Mouse (Mus musculus): Measurements from ENCODE around the gene Igsf3. TPM values are rescaled to one million over a fixed set of nuclear protein-coding genes. Genes with fewer than 3 reads are reported as not detected.

Igsf3 gene
- total and polyA plus RNA-seq, 3 experiments = not detected

- H3K79me2 ChIP-seq (ENCODE audit: control insufficient read depth, insufficient read depth, low read length, poor library complexity) = no peaks in the 10 kb centered on the region
Observed at GRCm38 (mm10) chr3:101386430-101387016, 9.6 kb downstream of the Igsf3 start.

DNA sequence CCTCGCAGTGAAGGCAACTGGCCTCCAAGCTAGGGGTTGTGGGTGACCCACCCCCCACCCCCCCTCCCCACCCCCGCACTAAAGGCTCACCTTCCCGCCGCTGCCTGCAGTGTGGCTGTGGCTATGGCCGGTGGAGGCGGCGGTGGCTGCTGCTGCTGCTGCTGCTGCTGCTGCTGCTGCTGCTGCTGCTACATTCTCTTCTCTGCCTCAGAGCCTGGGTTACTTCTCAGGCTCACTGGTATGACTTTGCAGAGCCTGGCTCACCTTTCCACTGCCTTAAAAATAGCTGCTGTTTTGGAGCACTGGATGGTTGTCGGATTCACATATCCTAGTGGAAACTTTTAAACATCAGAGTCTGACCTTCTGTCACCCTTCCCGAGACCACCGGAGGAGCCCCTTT lies 11.0 kb downstream of the Igsf3 start:
- no peaks in the 10 kb centered on the region for H3K4me1 ChIP-seq (ENCODE audit: control insufficient read depth in 1 of 2, insufficient read depth in 2 of 2, low read length in 2 of 2)
- no peaks in the 10 kb centered on the region for H3K27me3 ChIP-seq (ENCODE audit: control insufficient read depth in 1 of 2, insufficient read depth in 2 of 2, low read length in 2 of 2)
- TF ChIP-seq TAL1 (IDR thresholded peaks at IDR 0.05; ENCODE audit: low read length) (no peak), BHLHE40 (IDR thresholded peaks at IDR 0.05; ENCODE audit: borderline replicate concordance, low read depth, low read length) (no peak), RAD21 (IDR thresholded peaks at IDR 0.05; ENCODE audit: low read depth, low read length) (no peak), GABPA (IDR thresholded peaks at IDR 0.05; ENCODE audit: low read depth, low read length) (no peak), HCFC1 (IDR thresholded peaks at IDR 0.05; ENCODE audit: low read depth, low read length) (no peak), CHD1 (IDR thresholded peaks at IDR 0.05; ENCODE audit: low read depth, low read length) (no peak)
- no peak overlapping the region for H3K4me3 ChIP-seq (ENCODE audit: control insufficient read depth in 1 of 2, insufficient read depth in 1 of 2, low read depth in 2 of 2, low read length in 2 of 2)
- H3K9ac ChIP-seq (ENCODE audit: control insufficient read depth, low read depth, low read length, poor library complexity, severe bottlenecking) = no peak overlapping the region
- no peaks in the 10 kb centered on the region for H3K9me3 ChIP-seq (replicated peaks; ENCODE audit: insufficient read depth, low read length)
- DNase-seq (ENCODE audit: low read depth, low spot score) = no peak
- H3K36me3 ChIP-seq (ENCODE audit: control insufficient read depth in 1 of 2, insufficient read depth in 2 of 2, low read length in 2 of 2) = no peaks in the 10 kb centered on the region
- H3K27ac ChIP-seq (ENCODE audit: control insufficient read depth, low read depth, low read length) = no peak overlapping the region
- H3K79me2 ChIP-seq (ENCODE audit: control insufficient read depth, insufficient read depth, low read length, poor library complexity) = no peaks in the 10 kb centered on the region

More at GRCm38 (mm10) chr3:101386430-101387016, 9.6 kb downstream of the Igsf3 start:
- H3K9me3 ChIP-seq (replicated peaks; ENCODE audit: insufficient read depth, low read length) = no peaks in the 10 kb centered on the region
- no peak overlapping the region for H3K27ac ChIP-seq (ENCODE audit: control insufficient read depth, low read depth, low read length)
- no peaks in the 10 kb centered on the region for H3K27me3 ChIP-seq (ENCODE audit: control insufficient read depth in 1 of 2, insufficient read depth in 2 of 2, low read length in 2 of 2)
- H3K36me3 ChIP-seq (ENCODE audit: control insufficient read depth in 1 of 2, insufficient read depth in 2 of 2, low read length in 2 of 2) = no peaks in the 10 kb centered on the region
- no peaks in the 10 kb centered on the region for H3K4me1 ChIP-seq (ENCODE audit: control insufficient read depth in 1 of 2, insufficient read depth in 2 of 2, low read length in 2 of 2)
- H3K4me3 ChIP-seq (ENCODE audit: control insufficient read depth in 1 of 2, insufficient read depth in 1 of 2, low read depth in 2 of 2, low read length in 2 of 2) = no peak overlapping the region
- DNase-seq (ENCODE audit: low read depth, low spot score) = no peak
- TF ChIP-seq MAX (IDR thresholded peaks at IDR 0.05; ENCODE audit: low read length) = no peak
- TF ChIP-seq ZMIZ1 (IDR thresholded peaks at IDR 0.05; ENCODE audit: low read depth, low read length) = no peak
- no peak for TF ChIP-seq NRF1 (IDR thresholded peaks at IDR 0.05; ENCODE audit: insufficient read depth, low read depth, low read length, poor library complexity, severe bottlenecking)
- TF ChIP-seq E2F4 (IDR thresholded peaks at IDR 0.05; ENCODE audit: borderline replicate concordance, low read depth, low read length) = no peak
- TF ChIP-seq POLR2A (IDR thresholded peaks at IDR 0.05; ENCODE audit: control insufficient read depth in 1 of 2, insufficient read depth in 1 of 2, low read depth in 1 of 2, low read length in 2 of 2, poor library complexity in 1 of 2) = no peak
- TF ChIP-seq KAT2A (conservative IDR thresholded peaks at IDR 0.05; ENCODE audit: low read depth, low read length) = no peak
- TF ChIP-seq CHD2 (IDR thresholded peaks at IDR 0.05; ENCODE audit: low read length) = no peak
- no peak for TF ChIP-seq TCF12 (IDR thresholded peaks at IDR 0.05; ENCODE audit: low read depth, low read length)
- no peak for TF ChIP-seq MAFK (IDR thresholded peaks at IDR 0.05; ENCODE audit: borderline replicate concordance, low read depth, low read length)
- no peak for TF ChIP-seq MXI1 (IDR thresholded peaks at IDR 0.05; ENCODE audit: low read depth, low read length)
- TF ChIP-seq SIN3A (IDR thresholded peaks at IDR 0.05; ENCODE audit: low read length) = no peak
- TF ChIP-seq MYB (IDR thresholded peaks at IDR 0.05; ENCODE audit: low read depth, low read length) = no peak
- TF ChIP-seq TAL1 (IDR thresholded peaks at IDR 0.05; ENCODE audit: low read length) = no peak
- TF ChIP-seq BHLHE40 (IDR thresholded peaks at IDR 0.05; ENCODE audit: borderline replicate concordance, low read depth, low read length) = no peak
- TF ChIP-seq HCFC1 (IDR thresholded peaks at IDR 0.05; ENCODE audit: low read depth, low read length) = no peak
- no peak for TF ChIP-seq NELFE (IDR thresholded peaks at IDR 0.05; ENCODE audit: low read depth, low read length)
- no peak for TF ChIP-seq RCOR1 (IDR thresholded peaks at IDR 0.05; ENCODE audit: low read depth, low read length)
- TF ChIP-seq USF1 (IDR thresholded peaks at IDR 0.05; ENCODE audit: low read depth, low read length) = no peak
- no peak overlapping the region for H3K9ac ChIP-seq (ENCODE audit: control insufficient read depth, low read depth, low read length, poor library complexity, severe bottlenecking)
